Mouse (Mus musculus): ENCODE measurements around the gene Sugct.

DNA sequence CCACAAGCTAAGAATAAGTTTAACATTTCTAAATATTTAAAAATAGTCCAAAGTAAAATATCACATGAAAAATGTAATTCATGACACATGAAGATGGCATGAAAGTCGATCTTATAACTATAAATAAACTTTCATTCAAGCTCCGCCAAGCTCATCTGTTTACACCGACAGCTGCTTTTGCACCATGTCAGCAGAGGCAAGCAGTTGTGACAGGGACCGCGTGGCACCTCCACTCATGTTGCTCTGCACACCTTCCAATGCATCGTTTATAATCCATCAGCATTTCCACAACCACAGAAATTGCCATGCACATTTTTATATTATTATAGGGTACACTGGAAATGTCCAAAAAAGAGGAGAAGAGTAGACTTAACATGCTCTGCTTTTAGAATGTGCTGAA, 273.5 kb downstream of the Sugct start:
- TF ChIP-seq POLR2A (IDR thresholded peaks at IDR 0.05; ENCODE audit: extremely low read depth, insufficient read depth, low read length), result no peak
- TF ChIP-seq CTCF (IDR thresholded peaks at IDR 0.05; ENCODE audit: low read depth, low read length), result no peak
